Mouse (Mus musculus): Measurements from ENCODE around the gene Pfas.
"Not testable (repeated sequence)": the region's sequence is repeated elsewhere in the genome, so short reads cannot be mapped to it uniquely, and the experiment has no call there.

The Pfas gene

DNA sequence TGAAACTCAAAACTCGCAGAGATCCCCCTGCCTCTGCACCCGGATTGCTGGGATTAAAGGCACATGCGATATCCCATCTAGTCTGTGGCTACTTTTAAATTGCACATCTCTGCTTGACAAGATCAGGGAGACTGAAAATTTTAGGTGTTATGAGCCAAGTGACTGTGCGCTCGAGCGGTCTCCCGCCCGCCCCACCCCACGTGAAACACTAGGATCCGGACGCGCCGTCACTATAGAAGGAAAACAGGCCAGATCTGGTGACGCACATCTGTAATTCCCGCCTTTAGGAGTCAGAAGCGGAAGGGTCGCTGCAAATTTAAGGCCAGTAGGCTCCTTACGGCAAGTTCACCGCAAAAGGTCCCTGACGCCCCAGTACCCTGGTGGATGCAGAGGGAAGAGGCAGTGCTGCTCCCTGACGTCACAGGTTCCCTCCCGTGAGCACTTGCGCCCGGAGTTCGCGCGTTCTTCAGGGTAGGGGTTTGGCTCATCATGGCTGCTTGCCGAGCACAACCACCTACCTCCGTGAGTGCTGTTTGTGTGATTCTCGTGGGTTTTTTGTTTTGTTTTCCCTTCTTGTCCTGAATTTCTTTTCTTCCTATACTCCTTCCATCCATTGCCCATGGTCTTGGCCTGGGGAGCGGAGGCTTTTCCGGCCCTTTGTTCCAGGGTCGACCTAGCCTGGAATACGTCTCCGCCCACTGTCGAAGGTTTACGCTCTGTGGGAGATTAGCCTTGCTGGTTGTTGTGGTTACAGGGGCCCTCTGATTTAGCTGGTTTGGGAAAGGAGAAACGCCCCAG, 7.6 kb upstream of the Pfas start, which contains the start of gene Ctc1:
Gene Ctc1 (plus strand): TSS at position 268 of the 798 bp plus-strand sequence.
- in situ Hi-C loops (cut with MboI; ENCODE audit: low sequenced_read_pairs): no loop called here

DNA sequence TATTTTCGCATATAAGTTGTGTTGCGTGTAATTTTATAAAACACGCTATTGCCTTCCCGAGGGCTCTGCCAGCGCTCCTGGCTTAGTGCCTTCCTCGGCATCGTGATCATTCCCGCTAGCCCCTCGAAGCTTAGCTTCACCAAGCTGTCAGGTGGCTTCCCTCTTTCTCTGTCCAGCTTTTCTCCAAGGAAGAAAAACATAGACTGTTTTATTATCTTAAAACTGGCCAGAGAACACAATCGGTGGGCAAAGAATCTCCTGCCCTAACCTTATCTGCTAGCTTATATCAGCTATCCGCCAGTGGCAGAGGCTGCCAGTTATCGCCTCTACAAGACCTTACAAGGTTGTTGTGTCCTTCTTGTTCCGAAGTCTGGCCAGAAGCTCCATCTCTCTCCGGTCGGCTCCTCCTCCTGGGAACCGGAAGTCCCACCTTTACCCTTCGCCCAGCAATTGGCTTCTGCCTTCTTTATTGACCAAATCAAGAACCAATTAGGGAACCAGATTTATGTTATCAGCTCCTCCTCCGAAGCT, 3.9 kb upstream of the Pfas start:
- in situ Hi-C loops (cut with MboI; ENCODE audit: low sequenced_read_pairs): no loop called here

DNA sequence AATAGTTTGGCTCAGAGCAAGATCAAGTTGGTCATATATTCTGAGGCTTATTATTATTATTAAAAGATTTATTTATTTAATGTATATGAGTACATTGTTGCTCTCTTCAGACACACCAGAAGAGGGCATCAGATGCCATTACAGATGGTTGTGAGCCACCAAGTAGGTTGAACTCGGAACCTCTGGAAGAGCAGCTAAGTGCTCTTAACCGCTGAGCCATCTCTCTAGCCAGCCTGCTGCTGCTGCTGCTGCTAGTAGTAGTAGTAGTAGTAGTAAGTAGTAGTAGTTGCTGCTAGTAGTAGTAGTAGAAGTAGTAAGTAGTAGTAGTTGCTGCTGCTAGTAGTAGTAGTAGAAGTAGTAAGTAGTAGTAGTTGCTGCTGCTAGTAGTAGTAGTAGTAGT, 3.2 kb upstream of the Pfas start:
- in situ Hi-C loops (cut with MboI; ENCODE audit: low sequenced_read_pairs): not testable (repeated sequence)

DNA sequence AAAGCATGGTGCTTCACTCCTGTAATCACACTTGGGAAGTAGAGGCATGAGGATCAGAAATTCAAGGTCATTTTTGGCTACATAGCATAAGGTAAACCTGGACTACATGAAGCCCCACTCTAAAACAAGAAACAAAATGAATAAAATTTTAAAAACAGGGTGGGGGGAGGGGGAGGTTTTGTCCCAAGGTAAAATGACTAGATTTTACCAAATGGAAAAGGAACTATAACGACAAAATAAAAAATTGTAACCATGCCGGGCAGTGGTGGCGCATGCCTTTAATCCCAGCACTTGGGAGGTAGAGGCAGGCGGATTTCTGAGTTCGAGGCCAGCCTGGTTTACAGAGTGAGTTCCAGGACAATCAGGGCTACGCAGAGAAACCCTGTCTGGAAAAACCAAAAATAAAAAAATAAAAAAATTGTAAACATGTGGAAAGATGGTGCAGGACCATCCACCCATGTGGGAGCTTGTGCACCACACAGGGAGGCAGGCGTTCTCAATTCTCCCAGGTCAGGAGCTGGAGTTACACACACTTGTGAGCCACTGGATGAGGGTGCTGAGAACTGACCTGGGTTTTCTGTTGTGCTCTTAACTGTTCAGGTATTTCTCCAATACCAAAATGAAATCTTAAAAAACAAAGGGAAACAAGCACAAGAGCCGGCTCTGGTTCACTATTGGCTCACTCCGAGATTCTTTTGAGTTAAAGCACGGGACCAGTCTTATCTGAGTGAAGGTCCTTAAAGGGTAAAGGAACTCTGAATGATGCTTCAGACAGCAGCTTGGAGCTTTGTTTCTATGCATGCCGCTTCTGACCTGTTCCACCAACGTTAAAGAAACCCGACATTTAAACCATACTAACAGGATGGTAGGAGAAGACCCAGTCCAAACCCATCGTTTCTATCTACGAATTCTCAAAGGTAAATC, 2.4 kb upstream of the Pfas start:
- in situ Hi-C loops (cut with MboI; ENCODE audit: low sequenced_read_pairs): no loop called here

DNA sequence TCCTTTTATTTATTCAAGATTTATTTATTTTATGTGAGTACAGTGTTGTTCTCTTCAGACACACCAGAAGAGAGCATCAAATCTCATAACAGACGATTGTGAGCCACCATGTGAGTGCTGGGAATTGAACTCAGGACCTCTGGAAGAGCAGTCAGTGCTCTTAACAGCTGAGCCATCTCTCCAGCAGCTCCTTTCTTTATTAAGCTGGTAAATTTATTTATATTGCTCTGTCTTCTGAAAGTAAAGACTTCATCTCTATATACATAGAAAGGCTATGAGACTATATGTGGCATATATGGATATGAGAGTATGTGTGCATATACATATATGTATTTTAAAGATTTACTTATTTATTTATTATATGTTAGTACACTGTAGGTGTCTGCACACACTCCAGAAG, 1.2 kb upstream of the Pfas start:
- in situ Hi-C loops (cut with MboI; ENCODE audit: low sequenced_read_pairs): no loop called here

DNA sequence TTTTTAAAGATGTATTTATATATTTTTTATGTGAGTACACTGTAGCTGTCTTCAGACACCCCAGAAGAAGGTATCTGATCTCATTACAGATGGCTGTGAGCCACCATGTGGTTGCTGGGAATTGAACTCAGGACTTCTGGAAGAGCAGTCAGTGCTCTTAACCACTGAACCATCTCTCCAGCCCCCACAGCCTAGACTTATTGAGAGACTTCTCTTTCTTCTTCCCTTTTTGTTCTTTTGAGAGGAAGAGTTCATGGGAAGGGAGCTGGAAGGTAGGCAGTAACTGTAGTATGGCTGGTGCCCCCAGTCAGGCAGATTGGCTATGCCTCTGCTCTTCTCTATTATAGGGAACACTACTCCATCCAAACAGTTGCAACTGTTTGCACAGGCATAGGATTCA, 1.7 kb downstream of the Pfas start:
- in situ Hi-C loops (cut with MboI; ENCODE audit: low sequenced_read_pairs): not testable (repeated sequence)

DNA sequence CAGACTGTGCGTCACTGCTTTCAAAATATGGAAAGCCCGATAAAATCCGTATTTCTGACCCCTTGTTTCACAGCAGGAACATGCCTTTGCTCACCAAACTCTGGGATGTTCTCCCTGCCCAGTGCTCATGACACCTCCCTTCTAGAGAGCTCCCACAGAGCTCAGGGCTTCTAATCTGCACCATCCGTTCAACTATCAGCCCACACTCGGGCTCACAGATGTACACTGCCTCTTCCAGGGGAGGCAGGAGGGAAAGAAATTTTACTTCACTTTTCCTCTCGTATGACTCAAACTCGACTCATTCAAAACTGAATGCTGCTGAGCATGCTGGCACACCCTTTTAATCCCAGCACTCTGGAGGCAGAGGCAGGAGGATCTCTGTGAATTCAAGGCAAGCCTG, 3.1 kb downstream of the Pfas start:
- in situ Hi-C loops (cut with MboI; ENCODE audit: low sequenced_read_pairs): no loop called here

DNA sequence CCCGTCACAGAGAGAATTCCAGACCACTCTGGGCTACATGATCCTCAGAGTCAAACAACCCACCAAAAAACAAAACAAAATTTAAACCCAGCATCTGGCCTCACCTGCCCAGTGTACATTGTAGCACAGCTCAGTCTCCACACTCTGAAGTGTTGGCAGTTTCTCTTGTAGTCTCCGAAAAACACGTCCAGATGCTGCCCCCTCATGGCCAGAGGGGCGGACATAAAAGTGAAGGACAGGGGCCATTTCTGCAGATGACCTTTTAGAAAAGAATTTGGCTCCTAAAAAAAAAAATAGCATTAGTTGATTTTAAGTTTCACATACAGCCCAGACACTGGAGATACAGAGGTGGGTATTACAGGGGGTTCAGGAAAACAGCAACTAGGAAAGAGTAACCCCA, 4.7 kb downstream of the Pfas start:
- in situ Hi-C loops (cut with MboI; ENCODE audit: low sequenced_read_pairs): no loop called here

DNA sequence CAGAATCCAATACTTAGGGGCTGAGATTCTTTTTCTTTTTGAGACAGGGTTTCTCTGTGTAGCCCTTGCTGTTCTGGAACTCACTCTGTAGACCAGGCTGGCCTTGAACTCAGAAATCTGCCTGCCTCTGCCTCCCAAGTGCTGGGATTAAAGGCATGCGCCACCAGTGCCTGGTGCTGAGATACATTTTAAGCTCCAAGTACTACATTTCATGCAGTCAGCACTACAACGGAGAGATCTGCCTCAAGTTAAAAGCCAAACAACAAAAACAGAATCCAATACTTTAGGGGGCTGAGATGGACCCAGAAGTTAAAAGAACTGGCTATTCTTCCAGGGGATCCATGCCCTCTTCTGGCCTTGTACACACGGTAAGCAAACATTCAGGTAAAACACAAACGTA, 5.5 kb downstream of the Pfas start:
- in situ Hi-C loops (cut with MboI; ENCODE audit: low sequenced_read_pairs): not testable (repeated sequence)

DNA sequence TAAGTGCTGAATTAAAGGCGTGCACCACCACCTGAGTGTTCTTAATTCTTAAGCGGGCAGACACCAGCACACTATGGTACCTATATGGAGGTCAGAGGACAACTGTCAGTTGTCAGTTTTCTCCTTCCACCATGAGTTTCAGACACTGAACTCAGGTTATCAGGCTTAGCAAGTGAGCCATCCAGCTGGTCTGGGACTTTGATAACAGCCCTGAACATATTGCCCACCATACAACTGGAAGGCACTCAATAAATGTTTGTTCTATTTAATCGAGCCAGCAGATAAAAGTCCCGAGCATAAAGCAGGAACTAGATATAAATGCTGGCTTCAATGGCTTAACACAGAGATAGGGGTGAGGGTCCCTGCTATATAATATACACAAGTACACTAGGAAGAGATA, 11.2 kb downstream of the Pfas start:
- in situ Hi-C loops (cut with MboI; ENCODE audit: low sequenced_read_pairs): no loop called here

DNA sequence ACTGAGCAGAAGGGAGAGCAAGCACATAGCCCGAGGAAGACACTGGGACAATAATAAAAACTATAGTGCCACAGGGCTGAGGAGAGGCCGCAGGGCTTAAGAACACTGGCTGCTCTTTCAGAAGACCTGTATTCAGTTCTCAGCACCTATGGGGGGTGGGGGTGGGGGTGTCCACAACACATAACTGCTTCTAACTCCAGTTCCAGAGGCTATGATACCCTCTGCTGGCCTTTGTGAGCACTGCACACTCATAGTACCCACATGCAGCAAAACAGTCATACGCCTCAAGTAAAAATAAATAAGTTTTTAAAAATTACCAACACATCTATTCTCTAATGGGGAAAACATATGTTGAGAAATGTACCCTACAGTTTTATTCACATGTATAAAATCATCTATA, 13.9 kb downstream of the Pfas start:
- in situ Hi-C loops (cut with MboI; ENCODE audit: low sequenced_read_pairs): no loop called here

DNA sequence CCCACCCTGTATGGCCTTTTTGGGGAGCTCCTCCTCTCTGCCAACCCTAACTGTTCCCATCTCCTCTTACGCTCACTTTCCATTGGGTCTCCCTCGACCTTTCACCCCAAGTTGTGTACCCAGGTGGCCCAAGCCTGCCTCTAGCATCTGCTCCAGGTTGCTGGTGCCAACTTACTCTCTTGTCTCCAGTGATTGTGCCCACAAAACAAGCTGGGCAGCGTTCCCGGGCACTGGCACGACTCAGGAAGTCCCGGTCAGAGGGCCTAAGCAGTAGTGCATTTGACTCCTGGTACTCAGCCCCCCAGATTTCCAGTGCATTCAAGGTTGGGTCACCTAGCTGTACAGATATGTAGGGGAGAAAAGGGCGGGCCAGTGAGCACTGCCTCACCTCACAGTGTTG, 15.1 kb downstream of the Pfas start:
- in situ Hi-C loops (cut with MboI; ENCODE audit: low sequenced_read_pairs): no loop called here

DNA sequence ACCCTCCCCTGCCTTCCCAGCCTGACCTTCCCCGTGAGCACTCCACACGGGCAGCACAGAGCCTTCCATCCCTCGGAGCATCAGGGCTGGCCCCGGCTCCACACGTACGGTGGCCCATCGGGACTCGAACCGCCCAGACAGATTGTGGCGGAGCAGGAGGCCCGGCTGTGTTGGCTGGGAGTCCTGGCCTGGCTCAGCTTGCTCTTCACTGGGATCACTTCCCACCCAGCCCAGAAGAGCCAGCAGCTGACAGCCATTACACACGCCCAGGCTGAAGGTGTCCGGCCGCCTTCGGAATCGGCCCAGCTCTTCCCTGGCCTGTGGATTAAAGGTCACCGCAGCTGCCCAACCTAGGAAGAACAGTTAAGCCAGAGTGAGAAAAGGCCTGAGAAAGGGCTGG, 19.9 kb downstream of the Pfas start:
- in situ Hi-C loops (cut with MboI; ENCODE audit: low sequenced_read_pairs): loop anchor here (5.0 kb wide), 1 partner anchor 86 kb away; the partner anchor contains the start of gene Rpl26

DNA sequence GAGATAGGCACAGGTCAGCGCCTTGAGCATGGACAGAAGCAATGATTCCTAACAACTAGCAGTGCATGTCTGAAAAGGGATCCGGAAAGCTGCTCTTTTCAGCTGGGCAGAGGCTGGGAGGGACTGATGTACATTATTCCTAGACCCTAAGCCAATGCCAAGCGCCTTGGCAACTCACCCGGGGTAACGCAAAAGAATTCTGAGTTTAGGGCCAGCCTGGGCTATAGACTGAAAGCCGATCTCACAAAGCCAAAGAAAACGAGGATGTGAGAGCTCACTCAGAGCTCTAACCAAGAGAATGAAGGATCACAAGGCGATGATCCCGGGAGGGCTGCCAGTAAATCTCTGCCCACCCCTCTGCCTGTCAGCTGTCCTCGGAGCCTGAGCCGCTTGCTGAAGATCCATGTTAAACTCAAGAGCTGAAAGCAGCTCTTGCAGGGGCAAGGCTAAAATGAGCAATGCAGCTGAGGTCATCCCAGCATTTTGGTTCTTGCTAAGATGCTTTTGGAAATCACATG, 20.8 kb downstream of the Pfas start:
- in situ Hi-C loops (cut with MboI; ENCODE audit: low sequenced_read_pairs): loop anchor here (5.0 kb wide), 1 partner anchor 85 kb away; the partner anchor contains the start of gene Rpl26

DNA sequence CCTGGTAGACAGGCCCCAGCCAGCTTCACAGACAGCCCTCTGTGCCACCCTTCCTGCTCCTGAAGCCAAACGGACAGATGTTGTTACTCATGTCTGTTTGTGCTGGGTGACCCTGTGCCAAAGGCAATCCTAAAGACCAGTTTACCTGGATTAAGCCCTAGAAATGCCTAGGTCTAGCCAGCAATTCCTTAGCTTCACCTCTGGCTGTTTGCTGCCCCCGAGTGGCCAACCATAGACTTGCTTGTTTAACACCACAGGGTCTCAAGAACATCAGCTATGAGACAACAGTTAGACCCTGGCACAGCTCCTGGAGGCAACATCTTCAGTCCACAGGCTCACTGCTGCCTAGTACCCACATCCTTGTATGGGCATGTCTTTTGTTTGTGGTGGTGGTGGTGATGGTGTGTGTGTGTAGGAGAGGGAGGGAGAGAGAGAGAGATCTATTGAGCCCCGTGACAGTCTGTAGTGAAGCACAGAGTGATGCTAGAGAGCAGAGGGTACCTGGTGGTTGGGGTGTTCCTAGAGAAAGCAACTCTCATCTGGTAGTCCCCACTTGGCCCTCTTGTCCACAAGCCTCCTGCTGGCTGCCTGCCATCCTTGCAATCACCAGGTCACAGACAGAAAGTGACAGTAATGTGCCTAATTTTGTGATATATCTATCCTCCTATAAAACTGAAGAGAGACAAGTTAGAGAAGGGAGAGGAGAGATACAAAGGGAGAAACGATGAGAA, 25.5 kb downstream of the Pfas start:
- in situ Hi-C loops (cut with MboI; ENCODE audit: low sequenced_read_pairs): no loop called here

DNA sequence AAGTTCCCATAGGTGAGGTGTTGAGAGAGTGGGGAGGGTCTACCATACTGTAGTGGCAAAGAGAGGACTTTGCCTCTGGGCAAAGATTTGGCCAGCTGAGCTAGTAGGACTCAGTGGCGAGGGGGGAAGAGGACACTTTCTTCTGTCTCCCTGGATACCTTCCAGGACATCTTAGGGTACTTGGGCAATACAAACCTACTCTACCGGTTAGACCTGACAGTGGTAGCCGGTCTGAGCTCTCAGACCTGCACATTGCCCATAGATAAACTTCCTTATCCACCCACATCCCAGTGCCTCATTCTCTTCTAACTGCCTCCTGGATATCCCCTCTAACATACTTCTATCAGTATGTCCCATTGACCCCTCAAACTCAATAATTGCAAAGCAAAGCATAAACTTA, 27.3 kb downstream of the Pfas start:
- in situ Hi-C loops (cut with MboI; ENCODE audit: low sequenced_read_pairs): no loop called here

DNA sequence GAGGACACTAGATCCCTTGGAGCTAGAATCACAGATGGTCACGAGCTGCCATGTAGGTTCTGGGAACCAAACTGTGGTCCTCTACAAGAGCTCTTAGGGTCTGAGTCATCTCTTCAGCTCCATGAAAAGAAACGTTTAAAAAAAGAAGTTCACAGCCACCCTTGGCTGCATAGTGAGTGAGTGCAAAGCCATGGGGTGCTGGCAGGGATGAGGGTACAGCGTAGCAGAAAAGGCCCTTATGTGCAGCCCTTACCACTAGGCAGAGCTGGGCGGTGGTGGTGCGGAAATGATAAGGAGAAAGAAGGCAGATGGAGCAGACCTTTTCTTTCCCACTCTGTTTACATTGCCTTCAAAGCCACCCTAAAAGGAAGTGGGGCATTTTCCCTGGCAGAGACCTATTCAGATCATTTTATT, 28.9 kb downstream of the Pfas start:
- in situ Hi-C loops (cut with MboI; ENCODE audit: low sequenced_read_pairs): no loop called here

DNA sequence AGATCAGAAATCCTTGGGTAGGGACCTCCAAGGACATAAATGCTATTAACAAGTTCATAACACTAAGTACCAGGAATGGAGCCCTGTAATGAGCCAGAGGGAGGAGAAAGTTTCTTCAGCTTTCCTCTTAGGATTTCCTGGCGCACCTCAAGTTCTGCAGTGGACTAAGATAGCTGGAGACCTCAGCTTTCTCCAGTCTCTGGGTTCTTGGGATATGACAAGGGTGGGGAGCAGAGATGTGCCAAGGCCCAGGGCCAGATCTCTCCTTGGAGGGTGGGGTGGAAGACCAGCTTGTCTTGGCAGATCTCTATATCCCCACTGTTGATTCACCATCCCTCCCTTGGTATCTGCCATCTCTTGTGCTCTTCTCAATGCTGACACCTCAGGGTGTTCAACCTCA, 32.7 kb downstream of the Pfas start:
- in situ Hi-C loops (cut with MboI; ENCODE audit: low sequenced_read_pairs): no loop called here

DNA sequence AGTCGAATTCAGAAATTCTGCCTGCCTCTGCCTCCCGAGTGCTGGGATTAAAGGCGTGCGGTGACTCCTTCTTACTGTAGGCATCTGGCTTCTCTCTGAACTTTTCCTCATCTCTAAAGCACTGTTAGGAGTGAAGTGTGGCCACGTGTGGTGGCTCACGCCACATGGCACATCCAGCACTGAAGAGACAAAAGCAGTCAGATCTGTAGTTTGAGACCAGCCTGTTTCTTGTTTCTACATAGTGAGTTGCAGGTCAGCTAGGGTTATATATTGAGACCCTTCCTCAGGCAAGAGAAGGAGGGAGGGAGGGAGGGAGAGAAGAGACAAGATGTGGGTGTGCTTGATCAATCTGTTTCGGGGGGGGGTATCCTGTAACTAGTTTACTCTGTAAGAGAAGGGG, 33.2 kb downstream of the Pfas start, which contains the start of gene Rangrf:
Gene Rangrf (minus strand): TSS at position 101 of the 400 bp plus-strand sequence.
- in situ Hi-C loops (cut with MboI; ENCODE audit: low sequenced_read_pairs): no loop called here

DNA sequence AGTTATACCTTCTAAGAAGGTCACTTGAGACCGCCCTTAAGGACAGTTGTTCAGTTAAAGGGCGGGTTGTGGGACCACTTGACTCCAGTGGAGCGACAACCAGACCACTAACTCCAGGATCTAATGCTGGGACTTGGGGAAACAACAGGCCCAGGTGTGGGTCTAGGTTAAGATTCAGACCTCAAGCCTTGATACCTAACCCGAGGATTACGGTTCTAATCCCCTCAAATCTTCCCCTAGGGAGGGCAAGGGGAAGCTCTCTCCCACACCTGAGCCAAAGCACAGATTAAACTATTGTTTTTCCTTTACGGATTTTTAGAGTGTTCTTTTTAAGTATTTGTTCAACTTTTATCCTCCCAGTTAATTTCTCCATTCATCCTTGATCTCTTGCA, 34.2 kb downstream of the Pfas start:
- in situ Hi-C loops (cut with MboI; ENCODE audit: low sequenced_read_pairs): no loop called here
